Mouse (Mus musculus) Muller cell, postnatal 12 days (primary cell): ENCODE results near the gene Grin2b.
"Not testable (repeated sequence)": the region's sequence is repeated elsewhere in the genome, so short reads cannot be mapped to it uniquely, and the experiment has no call there.

Experiments
- DNase-seq: peaks from one replicate; pipeline ENCODE4 v3.0.0-alpha.2; 2015; ENCODE audit errors: inconsistent ontology term

Gene Grin2b

DNA sequence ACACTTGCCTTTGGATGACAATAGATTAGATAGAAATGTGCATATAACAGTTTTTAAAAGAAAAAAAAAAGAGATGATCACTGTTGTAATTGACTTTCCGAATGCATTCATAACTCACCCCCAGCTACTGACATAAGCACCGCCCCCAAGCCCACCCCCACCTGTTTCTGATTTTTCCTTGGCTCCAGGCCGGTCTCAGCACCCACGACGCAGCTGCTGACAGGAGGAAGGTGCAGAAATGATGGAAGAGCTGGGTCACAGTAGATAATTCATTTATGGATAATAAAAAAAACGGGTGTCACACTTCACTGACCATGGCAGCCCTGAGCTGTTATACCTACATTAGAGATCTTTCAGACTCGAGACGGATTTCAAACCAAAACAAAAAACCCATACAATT, 373.4 kb downstream of the Grin2b start:
- no peak for DNase-seq

DNA sequence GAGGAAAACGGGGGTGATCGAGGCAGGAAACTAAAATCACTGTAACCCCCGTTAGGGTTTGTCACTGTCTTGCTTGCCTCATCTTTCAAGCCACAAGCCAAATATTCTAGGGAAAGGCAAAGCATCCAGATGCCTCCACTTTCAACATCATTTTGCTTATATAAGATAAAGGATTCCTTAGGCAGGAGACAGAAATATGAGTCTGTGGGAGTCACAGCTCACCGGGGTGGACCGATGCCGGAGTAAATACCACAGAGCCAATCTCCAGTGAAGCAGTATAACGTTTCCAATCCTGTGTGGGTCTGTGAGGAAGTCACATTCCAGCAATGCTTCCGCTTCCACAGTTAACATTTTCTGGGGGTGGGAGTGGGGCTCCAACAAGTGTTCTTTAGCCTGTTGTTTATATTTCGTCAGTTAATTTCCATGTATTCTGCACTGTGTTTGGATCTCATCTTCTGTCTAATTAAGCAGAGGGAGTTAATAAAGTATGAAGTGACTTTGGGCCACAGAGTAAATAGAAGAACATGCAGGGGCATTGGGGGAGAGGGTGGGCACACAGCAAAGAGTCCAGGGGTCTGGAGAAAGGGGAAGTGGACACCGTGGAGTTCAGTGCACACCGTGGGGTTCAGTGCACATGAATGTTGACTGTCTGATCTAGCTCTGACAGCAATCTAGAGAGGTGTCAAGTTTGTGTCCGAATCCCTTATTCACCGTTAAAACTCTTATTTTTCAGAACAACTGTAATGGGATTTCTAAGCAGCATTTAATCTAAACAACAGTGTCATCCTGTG, 374.9 kb downstream of the Grin2b start:
- peak; percentile 76 for DNase-seq

GRCm38 (mm10) chr6:135797371-135798033, 375.8 kb downstream of the Grin2b start:
- DNase-seq: no peak

- DNase-seq: peak; percentile 90
Measured at GRCm38 (mm10) chr6:135796911-135797310, 376.4 kb downstream of the Grin2b start.

DNA sequence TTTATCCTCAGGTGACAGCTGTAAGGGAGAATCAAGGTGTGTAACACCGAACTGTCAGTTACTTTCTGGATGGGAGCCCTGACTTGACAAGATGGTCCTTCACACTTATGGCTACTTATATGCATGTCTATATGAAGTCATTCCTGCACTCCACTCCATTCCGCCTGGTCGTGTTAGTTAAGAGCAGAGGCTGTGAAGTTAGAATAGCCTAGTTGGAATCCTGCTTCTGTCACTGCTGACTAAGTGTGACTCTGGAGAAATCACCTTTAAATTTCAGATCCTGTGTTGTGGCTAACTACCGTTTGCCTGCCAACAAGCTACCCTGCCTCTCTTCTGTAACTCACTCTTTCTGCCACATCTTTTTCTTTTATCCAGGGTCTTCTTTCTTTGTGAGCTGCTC, 381.9 kb downstream of the Grin2b start:
- no peak for DNase-seq

- peak; percentile 47 for DNase-seq
Measured at GRCm38 (mm10) chr6:135789603-135790170, 383.6 kb downstream of the Grin2b start.

DNA sequence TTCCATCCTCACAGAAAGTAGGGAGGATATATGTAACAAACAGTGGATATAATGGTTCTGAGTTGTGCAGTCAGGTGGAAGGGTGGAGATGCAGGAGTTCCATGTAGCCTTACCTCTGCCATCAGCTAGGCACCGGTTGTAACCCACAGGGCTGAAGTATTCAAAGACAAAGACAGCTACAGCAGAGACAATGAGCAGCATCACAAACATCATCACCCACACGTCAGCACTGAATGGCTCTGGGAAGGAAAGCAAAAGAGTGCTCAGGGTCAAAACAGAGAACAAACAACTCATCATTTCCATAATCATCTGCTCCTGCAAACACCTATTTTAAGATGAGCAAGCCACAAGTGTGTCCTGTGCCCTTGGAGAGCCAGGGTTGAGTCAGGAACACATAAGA, 398.6 kb downstream of the Grin2b start:
- no peak for DNase-seq

DNA sequence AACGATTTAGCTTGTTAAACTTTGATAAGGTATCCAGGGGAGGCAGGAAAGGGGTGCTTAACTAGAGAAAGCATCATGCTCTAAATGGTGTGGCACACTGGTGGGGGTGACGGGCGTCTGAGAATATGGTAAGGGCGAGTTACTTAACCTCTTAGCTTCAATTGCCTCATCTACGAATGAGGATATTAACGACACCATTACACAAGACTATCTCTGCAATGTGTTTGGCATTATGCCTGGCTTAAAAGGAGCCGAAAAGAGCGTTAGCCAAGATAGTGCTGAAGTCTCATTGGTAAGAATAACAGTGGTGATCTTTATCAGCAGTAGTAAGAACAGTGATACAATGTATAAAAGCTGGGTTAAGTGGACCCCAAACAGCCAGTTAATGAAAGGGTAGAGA, 405.7 kb downstream of the Grin2b start:
- no peak for DNase-seq

DNA sequence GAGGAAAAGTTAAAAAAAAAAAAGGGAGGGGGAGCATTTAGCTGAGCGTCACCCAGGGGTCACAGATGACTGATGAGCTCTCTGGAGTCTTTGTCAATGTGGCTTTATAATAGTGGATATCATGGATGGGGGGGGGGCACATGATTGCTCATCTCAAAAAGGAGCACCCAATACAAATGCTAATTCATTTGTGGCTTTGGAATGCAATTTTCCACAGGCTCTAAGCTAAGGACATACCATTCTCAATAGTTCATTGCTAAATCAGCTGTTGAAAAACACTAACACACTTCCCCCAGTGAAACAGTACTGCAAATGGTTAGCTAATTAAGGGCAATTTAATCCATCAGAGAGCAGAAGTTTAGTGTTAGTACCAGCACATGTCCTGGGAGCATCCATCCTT, 414.6 kb downstream of the Grin2b start:
- peak; percentile 88 for DNase-seq

DNA sequence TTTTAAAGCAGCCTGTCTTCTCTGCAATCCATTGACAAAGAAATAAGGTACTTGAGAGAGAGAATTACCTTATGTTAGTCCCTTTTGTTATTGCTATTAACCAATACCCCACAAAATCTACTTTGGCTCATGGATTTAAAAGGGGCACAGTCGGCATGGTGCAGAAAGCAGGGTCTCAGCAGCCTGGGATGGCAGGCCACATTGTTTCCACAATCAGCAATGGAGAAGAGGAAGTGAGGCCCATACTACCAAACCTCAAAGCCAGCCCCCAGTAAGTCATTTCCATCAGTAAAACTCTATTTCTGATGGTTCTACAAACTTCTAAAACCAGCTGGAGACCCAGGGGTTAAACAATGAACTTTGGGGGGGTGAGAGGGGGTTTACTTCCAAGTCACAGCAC, 417.2 kb downstream of the Grin2b start:
- no peak for DNase-seq

GRCm38 (mm10) chr6:135748412-135749076, 424.8 kb downstream of the Grin2b start:
- DNase-seq: no peak

GRCm38 (mm10) chr6:135745606-135746005, 427.7 kb downstream of the Grin2b start:
- DNase-seq: no peak

DNA sequence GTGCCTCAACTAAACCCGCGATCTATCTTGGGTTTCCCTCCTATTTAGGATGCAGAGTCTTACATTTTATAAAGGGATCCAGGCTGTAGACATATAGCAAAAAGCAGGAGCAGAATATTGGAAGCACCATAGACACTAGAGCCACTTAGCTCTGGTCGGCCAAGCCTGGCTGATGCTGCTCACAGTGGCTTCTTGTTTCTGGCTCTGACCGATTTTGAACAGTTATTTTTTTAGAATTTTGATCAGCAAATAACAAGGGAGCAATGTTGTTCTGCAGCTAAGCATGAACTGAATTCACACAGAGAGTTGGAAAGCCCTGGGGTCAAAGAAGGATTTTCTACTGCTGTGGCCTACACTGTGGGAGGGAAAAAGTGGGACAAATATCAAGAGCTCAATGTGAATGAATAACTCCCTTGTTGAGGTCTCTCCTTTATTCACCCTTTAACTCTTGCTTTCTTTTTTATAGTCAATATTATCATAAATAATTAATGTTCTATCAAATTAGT, 439.0 kb downstream of the Grin2b start:
- peak; percentile 75 for DNase-seq

DNA sequence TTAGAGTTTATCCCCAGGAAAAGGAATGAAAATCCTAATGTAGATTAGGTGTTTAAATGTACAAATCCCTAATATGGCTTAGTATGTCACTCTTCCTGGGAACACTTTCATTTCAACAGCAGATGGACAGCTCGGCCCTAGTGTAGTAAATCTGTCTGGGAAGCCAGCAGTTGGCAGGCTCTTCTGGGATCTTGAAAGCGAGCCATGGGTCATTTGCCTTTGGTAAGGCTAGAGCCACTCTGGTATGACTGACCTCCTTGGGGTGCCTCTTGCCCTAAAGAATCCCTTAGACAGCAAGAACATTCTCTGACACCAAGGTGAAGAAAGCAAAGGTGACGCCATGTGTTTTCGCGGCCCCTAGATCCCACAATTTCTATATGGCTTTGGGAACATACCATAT, 446.2 kb downstream of the Grin2b start:
- no peak for DNase-seq

DNA sequence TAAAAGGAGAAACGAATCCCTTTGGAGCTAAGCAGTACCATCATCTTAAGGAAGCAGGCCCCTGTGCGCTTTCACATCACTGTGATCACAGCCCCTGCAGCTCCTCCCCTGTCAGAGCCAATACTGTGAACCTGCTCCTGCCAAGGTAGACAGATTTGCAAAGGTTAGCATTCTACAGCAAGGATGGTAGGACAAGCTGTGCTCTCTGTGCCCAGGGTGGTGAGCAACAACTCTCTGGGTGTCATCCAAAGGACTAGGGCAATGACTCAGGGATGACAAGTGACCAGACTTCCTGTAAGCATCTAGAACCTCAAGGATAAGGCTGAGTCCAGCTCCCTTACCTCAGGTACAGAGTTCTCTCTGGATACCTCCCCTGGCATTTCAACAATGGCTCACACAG, 451.6 kb downstream of the Grin2b start:
- DNase-seq: no peak

DNA sequence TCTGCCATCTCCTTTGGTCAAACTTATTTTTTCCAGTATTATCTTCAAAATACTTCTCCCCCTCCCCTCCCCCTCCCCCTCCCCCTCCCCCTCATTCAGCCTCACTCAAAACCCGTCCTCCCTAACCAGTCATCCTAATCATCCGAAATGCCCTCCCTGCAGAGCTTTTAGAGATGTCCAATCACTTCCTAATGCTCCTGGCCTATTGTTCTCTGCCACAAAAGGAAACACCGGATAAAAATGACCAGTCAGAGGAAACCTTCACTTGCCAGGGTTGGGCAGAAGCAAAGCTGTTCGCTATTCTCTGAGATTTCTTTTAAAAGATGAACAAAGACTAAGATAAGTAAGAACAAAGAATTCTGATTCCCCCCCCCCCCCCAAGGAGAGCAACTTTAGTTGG, 458.4 kb downstream of the Grin2b start:
- DNase-seq: no peak

GRCm38 (mm10) chr6:135714236-135714635, 459.1 kb downstream of the Grin2b start:
- no peak for DNase-seq

DNA sequence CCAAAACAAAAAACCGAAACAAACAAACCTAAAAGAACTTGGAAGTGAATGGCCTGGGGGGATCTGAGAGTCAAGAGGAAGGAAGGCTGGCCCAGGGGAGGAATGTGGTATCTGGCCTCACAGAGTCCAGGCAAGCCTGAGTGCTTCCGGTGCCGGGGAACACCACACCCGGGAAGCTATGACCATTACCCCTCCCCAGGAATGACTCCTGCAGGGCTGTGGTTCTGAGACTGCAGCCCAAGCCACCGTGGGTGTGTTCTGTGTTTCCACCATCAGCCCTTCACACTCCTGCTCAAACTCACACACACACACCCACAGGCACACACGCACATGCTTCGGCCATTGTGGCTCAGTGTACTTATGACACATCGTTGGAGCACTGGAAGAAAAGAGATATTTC, 459.6 kb downstream of the Grin2b start:
- no peak for DNase-seq

GRCm38 (mm10) chr6:135706850-135707522, 466.3 kb downstream of the Grin2b start:
- DNase-seq: not testable (repeated sequence)

GRCm38 (mm10) chr6:135703655-135704054, 469.7 kb downstream of the Grin2b start:
- no peak for DNase-seq

GRCm38 (mm10) chr6:135701361-135701760, 471.9 kb downstream of the Grin2b start:
- DNase-seq: peak; percentile 57
